Mouse (Mus musculus): ENCODE measurements around the gene Pqlc2. TPM values are rescaled to one million over a fixed set of nuclear protein-coding genes. Genes with fewer than 3 reads are reported as not detected.

The Pqlc2 gene
- polyA plus RNA-seq, 1 experiment from 2014 or later: 20.9 TPM

- H3K9ac ChIP-seq (ENCODE audit: low read length): no peak overlapping the region
- H3K9me3 ChIP-seq (ENCODE audit: control insufficient read depth, low read length): no peaks in the 10 kb centered on the region
- H3K36me3 ChIP-seq (ENCODE audit: control insufficient read depth, insufficient read depth, low read length): no peaks in the 10 kb centered on the region
- WGBS: 44% methylated on average over 6 of the region's 9 CpGs
- no peak overlapping the region for H3K27ac ChIP-seq (replicated peaks)
- H3K27me3 ChIP-seq (ENCODE audit: control insufficient read depth, insufficient read depth, low read length): no peaks in the 10 kb centered on the region
- peaks cover 2% of the 10 kb centered on the region; the same call in 1 of the 2 replicates for H3K4me1 ChIP-seq (replicated peaks; ENCODE audit: control insufficient read depth, insufficient read depth)
- DNase-seq (ENCODE audit: low spot score): no peak
- no peak overlapping the region for H3K4me3 ChIP-seq (ENCODE audit: low read depth, low read length)
- no peak for ATAC-seq (ENCODE audit: low FRiP score, low TSS enrichment)
- H3K4me2 ChIP-seq (replicated peaks; ENCODE audit: low read depth): no peak overlapping the region
- TF ChIP-seq CTCF (IDR thresholded peaks at IDR 0.05; ENCODE audit: low read depth) (no peak), EP300 (optimal IDR thresholded peaks at IDR 0.05) (no peak)
These were observed 24.3 kb upstream of the Pqlc2 start for GRCm38 (mm10) chr4:139334631-139335295.

- DNase-seq (ENCODE audit: low spot score): peak; percentile 91
- Histone ChIP-seq H3K4me1 (replicated peaks; ENCODE audit: control insufficient read depth, insufficient read depth) (no peaks in the 10 kb centered on the region), H3K9me3 (ENCODE audit: control insufficient read depth, low read length) (no peaks in the 10 kb centered on the region), H3K36me3 (ENCODE audit: control insufficient read depth, insufficient read depth, low read length) (no peaks in the 10 kb centered on the region), H3K27ac (replicated peaks) (no peak overlapping the region), H3K27me3 (ENCODE audit: control insufficient read depth, insufficient read depth, low read length) (no peaks in the 10 kb centered on the region), H3K4me2 (replicated peaks; ENCODE audit: low read depth) (peak overlapping the region; percentile 47), H3K9ac (ENCODE audit: low read length) (no peak overlapping the region), H3K4me3 (ENCODE audit: low read depth, low read length) (peak overlapping the region; percentile 10; the same call in 1 of the 2 replicates)
- 10% methylated on average over 10 of the region's 10 CpGs for WGBS
- TF ChIP-seq CTCF (IDR thresholded peaks at IDR 0.05; ENCODE audit: low read depth) (peak; percentile 82), EP300 (optimal IDR thresholded peaks at IDR 0.05) (no peak)
- ATAC-seq (ENCODE audit: low FRiP score, low TSS enrichment): peak; percentile 87
These were observed 20.1 kb upstream of the Pqlc2 start for GRCm38 (mm10) chr4:139330605-139331004.

DNA sequence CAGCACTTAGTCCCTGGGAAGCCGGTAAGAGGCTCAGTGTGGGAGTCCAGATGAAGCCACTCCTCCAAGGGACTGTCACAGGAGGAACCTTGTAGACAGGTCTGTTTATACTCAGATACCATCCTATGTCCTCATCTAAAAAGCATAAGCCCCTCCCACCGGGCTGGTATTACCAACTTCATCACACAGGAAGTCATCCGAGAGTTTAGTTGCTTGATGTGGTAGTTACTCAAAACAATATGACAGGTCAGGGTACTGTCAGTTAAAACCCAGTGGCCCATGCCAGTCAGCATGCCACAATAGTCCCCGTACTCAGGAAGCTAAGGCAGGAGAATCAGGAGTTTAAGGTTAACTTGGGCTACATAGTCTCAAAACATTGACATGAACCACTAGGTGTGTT, 9.2 kb upstream of the Pqlc2 start:
- no peak overlapping the region for H3K27ac ChIP-seq (replicated peaks)
- no peaks in the 10 kb centered on the region for H3K27me3 ChIP-seq (ENCODE audit: control insufficient read depth, insufficient read depth, low read length)
- H3K4me1 ChIP-seq (replicated peaks; ENCODE audit: control insufficient read depth, insufficient read depth): no peaks in the 10 kb centered on the region
- DNase-seq (ENCODE audit: low spot score) (no peak), ATAC-seq (ENCODE audit: low FRiP score, low TSS enrichment) (no peak)
- no peak overlapping the region for H3K4me2 ChIP-seq (replicated peaks; ENCODE audit: low read depth)
- H3K9me3 ChIP-seq (ENCODE audit: control insufficient read depth, low read length): no peaks in the 10 kb centered on the region
- no peak for TF ChIP-seq CTCF (IDR thresholded peaks at IDR 0.05; ENCODE audit: low read depth)
- no peak overlapping the region for H3K9ac ChIP-seq (ENCODE audit: low read length)
- WGBS: 91% methylated on average over 4 of the region's 4 CpGs
- H3K36me3 ChIP-seq (ENCODE audit: control insufficient read depth, insufficient read depth, low read length): peaks cover 15% of the 10 kb centered on the region; the same call in 1 of the 2 replicates
- H3K4me3 ChIP-seq (ENCODE audit: low read depth, low read length): no peak overlapping the region

- peaks cover 19% of the 10 kb centered on the region; the same call in 1 of the 2 replicates for H3K36me3 ChIP-seq (ENCODE audit: control insufficient read depth, insufficient read depth, low read length)
- no peak overlapping the region for H3K4me2 ChIP-seq (replicated peaks; ENCODE audit: low read depth)
- H3K9me3 ChIP-seq (ENCODE audit: control insufficient read depth, low read length): no peaks in the 10 kb centered on the region
- no peak overlapping the region for H3K9ac ChIP-seq (ENCODE audit: low read length)
- H3K4me3 ChIP-seq (ENCODE audit: low read depth, low read length): no peak overlapping the region
- no peaks in the 10 kb centered on the region for H3K4me1 ChIP-seq (replicated peaks; ENCODE audit: control insufficient read depth, insufficient read depth)
- 90% methylated on average over 11 of the region's 11 CpGs for WGBS
- TF ChIP-seq CTCF (IDR thresholded peaks at IDR 0.05; ENCODE audit: low read depth) (no peak), EP300 (optimal IDR thresholded peaks at IDR 0.05) (no peak)
- DNase-seq (ENCODE audit: low spot score): no peak
- no peak overlapping the region for H3K27ac ChIP-seq (replicated peaks)
- no peak for ATAC-seq (ENCODE audit: low FRiP score, low TSS enrichment)
- no peaks in the 10 kb centered on the region for H3K27me3 ChIP-seq (ENCODE audit: control insufficient read depth, insufficient read depth, low read length)
These were observed 7.9 kb upstream of the Pqlc2 start for GRCm38 (mm10) chr4:139318449-139318848.

GRCm38 (mm10) chr4:139312632-139313031, 2.1 kb upstream of the Pqlc2 start:
- peak; percentile 57 for DNase-seq (ENCODE audit: low spot score)
- no peaks in the 10 kb centered on the region for H3K27me3 ChIP-seq (ENCODE audit: control insufficient read depth, insufficient read depth, low read length)
- H3K9ac ChIP-seq (ENCODE audit: low read length): no peak overlapping the region
- H3K9me3 ChIP-seq (ENCODE audit: control insufficient read depth, low read length): no peaks in the 10 kb centered on the region
- H3K4me2 ChIP-seq (replicated peaks; ENCODE audit: low read depth): no peak overlapping the region
- no peak for ATAC-seq (ENCODE audit: low FRiP score, low TSS enrichment)
- no peak overlapping the region for H3K27ac ChIP-seq (replicated peaks)
- peaks cover 5% of the 10 kb centered on the region; the same call in 1 of the 2 replicates for H3K4me1 ChIP-seq (replicated peaks; ENCODE audit: control insufficient read depth, insufficient read depth)
- TF ChIP-seq EP300 (optimal IDR thresholded peaks at IDR 0.05): no peak
- TF ChIP-seq CTCF (IDR thresholded peaks at IDR 0.05; ENCODE audit: low read depth): peak; percentile 73
- no peak overlapping the region for H3K4me3 ChIP-seq (ENCODE audit: low read depth, low read length)
- WGBS: 55% methylated on average over 4 of the region's 4 CpGs
- H3K36me3 ChIP-seq (ENCODE audit: control insufficient read depth, insufficient read depth, low read length): peaks cover 9% of the 10 kb centered on the region; the same call in 1 of the 2 replicates

- TF ChIP-seq EP300 (optimal IDR thresholded peaks at IDR 0.05): no peak
- no peak for TF ChIP-seq CTCF (IDR thresholded peaks at IDR 0.05; ENCODE audit: low read depth)
- H3K27me3 ChIP-seq (ENCODE audit: control insufficient read depth, insufficient read depth, low read length): no peaks in the 10 kb centered on the region
- peaks cover 5% of the 10 kb centered on the region; the same call in 1 of the 2 replicates for H3K4me1 ChIP-seq (replicated peaks; ENCODE audit: control insufficient read depth, insufficient read depth)
- peak overlapping the region; percentile 99 for H3K4me2 ChIP-seq (replicated peaks; ENCODE audit: low read depth)
- ATAC-seq (ENCODE audit: low FRiP score, low TSS enrichment) (peak; percentile 18; the same call in 1 of the 2 replicates), DNase-seq (ENCODE audit: low spot score) (peak; percentile 63)
- 16% methylated on average over 14 of the region's 14 CpGs for WGBS
- H3K36me3 ChIP-seq (ENCODE audit: control insufficient read depth, insufficient read depth, low read length): peaks cover 9% of the 10 kb centered on the region; the same call in 1 of the 2 replicates
- no peaks in the 10 kb centered on the region for H3K9me3 ChIP-seq (ENCODE audit: control insufficient read depth, low read length)
- H3K9ac ChIP-seq (ENCODE audit: low read length): peak overlapping the region; percentile 82
- peak overlapping the region; percentile 45; the same call in 1 of the 2 replicates for H3K27ac ChIP-seq (replicated peaks)
- peak overlapping the region; percentile 85 for H3K4me3 ChIP-seq (ENCODE audit: low read depth, low read length)
These were observed 1.2 kb upstream of the Pqlc2 start for GRCm38 (mm10) chr4:139311707-139312106.

All from stomach, postnatal 0 days (tissue).